Mouse (Mus musculus): ENCODE results near the gene Tnnt3.

Gene Tnnt3

GRCm38 (mm10) chr7:142476795-142477452, 21.7 kb upstream of the Tnnt3 start:
- DNase-seq (ENCODE audit: low spot score in 2 of 2) = no peak

DNA sequence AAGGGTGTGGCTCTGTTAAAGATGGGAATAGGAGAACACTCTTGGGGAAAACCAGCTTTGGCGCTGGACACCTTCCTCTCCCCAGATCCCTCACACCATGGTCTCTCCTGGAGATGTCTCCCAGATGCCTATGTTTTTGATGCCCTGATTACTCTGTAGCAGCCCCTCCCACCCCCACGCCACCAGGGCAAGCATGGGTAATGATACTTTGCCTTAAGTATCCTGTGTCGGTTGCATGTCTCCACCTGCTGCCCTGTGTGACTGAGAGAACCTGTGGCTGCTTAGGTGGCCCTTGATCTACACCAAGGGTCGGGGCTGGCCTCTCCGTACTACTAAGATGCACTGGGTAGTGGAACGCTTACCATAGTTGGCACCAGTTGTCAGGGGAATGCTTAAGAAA, 20.6 kb upstream of the Tnnt3 start:
- DNase-seq (ENCODE audit: low spot score in 2 of 2) = no peak

DNA sequence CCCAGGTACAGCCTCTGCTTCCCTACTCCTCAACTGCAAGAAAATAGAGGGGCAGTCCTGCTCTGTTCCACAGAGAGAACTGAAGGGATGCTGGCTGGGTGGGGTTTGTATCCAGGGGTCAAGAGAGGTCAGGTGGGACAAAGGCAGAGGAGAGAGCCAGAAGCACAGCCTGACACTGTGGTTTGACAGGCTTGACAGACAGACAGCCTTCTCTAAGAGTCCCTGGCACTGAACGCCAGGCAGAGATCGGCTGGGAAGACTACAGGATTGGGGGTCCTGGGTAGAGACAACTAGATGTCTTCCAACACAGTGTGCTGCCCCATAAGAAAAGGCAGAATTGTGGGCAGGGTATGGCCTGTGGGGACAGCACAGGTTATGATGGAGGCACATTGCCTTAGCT, 20.1 kb upstream of the Tnnt3 start:
- DNase-seq (ENCODE audit: low spot score in 2 of 2) = no peak

- no peak for DNase-seq (ENCODE audit: low spot score in 2 of 2)
These were observed 19.3 kb upstream of the Tnnt3 start for GRCm38 (mm10) chr7:142479307-142479706.

DNA sequence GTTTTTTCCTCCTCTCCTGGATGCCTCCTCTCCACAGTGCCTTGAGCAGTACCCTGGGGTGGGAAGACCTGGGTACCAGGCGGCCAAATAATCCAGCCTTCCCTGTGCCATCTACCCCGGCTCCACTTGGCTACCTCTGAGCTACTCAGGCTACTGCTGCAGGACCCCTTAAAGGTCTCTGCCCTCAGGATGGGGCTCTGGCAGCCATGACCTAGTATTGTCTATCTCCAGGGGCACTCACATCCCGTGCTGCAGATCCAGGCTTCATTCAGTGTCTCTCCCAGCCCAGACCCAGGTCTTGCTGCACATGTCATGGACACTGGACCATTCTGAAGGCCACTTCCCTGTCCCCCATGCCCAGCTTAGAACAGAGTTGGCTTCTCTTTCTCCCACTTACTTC, 18.8 kb upstream of the Tnnt3 start:
- no peak for DNase-seq (ENCODE audit: low spot score in 2 of 2)

GRCm38 (mm10) chr7:142480661-142481060, 18.0 kb upstream of the Tnnt3 start:
- DNase-seq (ENCODE audit: low spot score in 2 of 2) = no peak

- DNase-seq (ENCODE audit: low spot score in 2 of 2) = peak in 1 of 2 experiments; percentile 54
These were observed 17.5 kb upstream of the Tnnt3 start for GRCm38 (mm10) chr7:142481186-142481567.

DNA sequence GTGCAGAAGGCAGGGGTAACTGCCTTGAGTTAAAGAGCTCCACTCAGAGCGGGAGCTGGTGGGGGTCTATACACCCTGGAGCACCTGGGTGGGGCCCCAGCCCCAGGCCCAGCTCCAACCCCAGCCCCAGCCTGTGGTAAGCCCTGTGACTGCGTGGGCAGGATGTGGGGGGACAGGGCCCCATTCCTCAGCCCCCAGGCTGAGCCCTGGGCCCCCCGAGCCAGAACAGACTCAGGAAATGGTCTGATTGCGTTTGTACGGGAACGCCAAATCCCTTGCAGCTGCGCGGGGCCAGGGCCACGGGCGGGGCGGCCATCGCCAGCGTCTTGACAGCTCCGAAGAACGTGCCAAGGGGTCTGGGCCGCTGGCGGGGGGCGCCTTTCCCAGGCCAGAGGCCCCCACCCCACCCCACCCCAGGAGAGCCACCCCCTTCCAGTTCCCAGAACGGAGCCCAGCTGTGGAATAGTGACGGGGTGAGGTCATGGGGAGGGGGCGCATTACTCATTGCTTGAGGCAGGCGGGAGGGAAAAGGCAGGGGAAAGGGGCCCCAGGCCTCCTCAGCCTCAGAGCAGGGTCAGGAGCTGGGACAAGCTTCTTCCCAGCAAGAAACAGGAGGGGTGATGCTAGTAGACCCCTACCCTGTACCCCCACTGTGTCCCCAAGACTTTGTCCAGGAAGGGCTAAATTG, 16.9 kb upstream of the Tnnt3 start:
- DNase-seq (ENCODE audit: low spot score in 2 of 2) = peak; percentile 66 to 80

DNA sequence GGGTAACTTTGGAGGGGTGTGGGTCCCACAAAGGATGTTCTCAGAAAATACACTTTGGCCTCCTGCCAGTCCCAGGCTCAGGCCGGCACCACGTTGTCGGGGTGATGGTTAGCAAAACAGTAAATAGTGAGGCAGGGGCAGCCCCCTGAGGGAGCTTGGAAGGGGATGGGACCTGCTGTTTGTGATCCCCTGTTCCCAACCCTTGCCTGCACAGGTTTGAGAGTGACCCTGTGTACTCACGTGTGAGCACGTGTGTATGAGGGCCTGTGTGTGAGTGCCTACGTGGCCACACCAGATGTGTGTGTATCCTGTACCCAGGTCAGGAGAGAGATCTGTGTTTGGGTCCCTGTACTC, 16.4 kb upstream of the Tnnt3 start:
- DNase-seq (ENCODE audit: low spot score in 2 of 2) = no peak

DNA sequence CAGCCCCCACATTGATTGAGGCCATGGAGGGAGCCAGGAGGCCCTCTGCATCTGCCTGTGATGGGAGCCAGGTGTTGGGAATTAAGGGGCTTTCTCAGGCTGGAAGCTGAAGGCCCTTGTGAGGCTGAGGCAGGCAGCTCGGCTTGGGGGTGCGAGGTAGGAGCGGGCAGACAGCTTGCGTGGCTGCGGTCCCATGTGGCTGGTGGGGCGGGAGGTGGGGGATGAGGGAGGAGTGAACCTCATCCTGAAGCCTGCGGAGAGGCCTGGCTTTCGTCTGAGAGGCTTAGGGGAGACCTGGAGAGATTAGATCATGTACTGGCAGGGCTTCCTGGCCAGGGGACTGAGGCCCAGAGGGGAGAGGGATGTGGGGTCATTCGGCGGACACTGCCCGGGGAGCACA, 15.5 kb upstream of the Tnnt3 start:
- DNase-seq (ENCODE audit: low spot score in 2 of 2) = no peak

DNA sequence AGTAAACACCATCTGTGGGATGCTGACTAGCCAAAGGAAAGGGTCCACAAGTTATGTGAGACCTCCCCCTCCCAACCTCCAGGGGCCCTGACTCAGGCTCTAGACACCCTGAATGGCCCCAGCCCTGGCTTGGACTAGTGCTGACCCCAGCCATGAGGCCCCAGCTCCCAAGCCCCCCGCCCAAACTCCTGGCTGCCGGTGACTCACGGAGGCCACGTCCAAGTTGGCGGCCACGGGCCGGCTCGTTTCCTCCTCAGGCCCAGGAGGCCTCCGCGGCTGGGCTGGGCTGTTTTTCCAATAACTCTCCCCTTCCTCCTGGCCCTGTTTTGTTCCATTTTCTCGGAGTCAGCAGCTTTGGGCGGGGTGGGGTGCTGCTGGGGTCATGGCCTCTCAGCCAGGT, 13.9 kb upstream of the Tnnt3 start:
- DNase-seq (ENCODE audit: low spot score in 2 of 2) = no peak

DNA sequence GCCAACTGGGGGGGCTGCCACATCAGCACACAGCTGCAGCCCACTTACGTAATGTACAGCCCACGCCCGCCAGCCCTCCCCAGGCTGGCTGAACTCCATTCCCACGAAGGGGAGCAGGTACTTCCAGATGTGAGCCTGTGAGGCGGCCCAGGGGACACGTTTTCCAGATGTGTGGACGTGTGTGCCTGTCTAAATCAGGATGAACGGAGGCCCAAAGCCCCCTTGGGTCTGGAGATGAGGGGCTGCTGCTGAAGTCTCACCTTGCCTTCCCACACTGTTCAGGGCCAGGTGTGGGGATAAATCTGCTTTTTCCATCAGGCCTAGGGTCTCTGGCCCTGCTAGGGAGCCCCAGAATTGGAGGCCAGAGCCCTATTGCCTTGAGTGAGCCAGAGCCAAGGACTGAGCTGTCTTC, 11.9 kb upstream of the Tnnt3 start:
- DNase-seq (ENCODE audit: low spot score in 2 of 2) = no peak

- no peak for DNase-seq (ENCODE audit: low spot score in 2 of 2)
These were observed 11.2 kb upstream of the Tnnt3 start for GRCm38 (mm10) chr7:142487341-142487859.

GRCm38 (mm10) chr7:142488053-142488452, 10.6 kb upstream of the Tnnt3 start:
- DNase-seq (ENCODE audit: low spot score in 2 of 2) = no peak

DNA sequence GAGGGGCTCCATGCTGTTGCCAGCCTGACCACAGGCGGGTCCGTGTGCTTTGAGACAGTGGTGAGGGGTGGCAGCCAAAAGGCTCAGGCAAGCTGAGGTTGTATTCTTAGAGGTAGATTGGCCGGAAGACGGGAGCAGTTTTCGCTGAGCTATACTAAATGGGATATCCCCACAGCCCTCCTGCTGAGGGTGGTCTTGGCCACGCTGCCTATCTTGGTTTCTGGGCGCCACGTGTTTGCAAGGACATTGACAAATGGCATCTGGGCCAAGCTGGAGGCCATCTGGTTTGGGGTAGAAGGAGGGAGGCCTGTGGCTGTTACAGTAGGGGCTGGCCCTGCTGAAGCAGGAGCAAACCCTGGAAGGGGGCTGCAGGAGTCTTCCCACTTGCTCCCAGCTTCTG, 5.1 kb upstream of the Tnnt3 start:
- no peak for DNase-seq (ENCODE audit: low spot score in 2 of 2)

GRCm38 (mm10) chr7:142496158-142496557, 2.5 kb upstream of the Tnnt3 start:
- no peak for DNase-seq (ENCODE audit: low spot score in 2 of 2)

DNA sequence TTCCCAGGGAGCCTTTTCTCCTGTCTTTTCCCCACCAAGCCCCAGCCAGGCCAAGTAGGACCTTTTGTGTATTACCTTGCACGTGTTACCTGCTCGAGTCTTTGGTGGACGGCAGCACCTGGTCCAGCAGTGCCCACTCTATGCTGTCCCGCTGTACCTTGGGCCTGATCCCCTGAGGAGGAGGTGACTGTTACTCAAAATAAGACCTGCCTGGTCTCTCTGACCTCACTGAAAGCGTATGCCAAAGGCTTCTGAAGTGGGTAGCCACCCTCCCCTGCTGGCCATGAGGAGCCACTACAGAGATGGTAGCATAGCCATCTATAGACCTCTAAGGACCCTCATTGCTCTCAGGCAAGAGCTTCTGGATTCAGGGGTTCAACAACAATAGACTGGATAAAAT, 1.8 kb upstream of the Tnnt3 start:
- DNase-seq (ENCODE audit: low spot score in 2 of 2) = no peak

- DNase-seq (ENCODE audit: low spot score in 2 of 2) = no peak
These were observed 861 bp upstream of the Tnnt3 start for GRCm38 (mm10) chr7:142497775-142498174.

DNA sequence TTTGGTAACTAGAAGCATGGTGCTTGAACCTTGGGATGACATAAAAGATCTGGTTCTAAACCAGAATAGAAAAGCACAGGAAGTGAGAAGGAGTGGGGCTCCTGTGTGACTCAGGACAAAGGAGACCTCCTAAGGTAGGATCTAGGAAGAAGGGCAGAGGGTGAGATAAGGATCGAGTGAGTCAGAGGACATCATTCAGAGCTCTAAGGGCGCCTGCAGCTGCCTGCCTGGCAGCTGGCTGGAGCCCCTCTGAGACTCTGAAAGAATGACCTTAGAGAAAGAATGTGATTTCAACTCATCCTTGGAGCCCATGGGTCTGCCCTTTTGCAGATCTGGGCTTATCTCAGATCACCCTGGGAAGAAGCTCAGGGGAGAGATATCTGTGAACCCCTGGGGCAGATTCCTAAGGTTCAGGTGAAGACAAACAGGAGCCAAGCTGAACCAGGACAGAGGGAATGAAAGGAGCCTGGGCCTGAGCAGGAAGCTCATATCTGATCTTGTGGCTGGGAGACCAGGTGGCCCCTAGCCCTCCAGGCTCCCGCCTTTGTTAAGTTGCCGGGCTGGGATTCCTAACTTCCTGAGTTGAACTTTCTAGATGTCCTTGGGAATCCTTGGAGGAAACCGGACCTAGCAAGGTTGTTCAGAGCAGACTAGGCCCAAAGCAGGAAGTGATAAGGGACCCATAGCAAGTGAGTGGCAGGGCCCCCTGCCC, 530 bp downstream of the Tnnt3 start:
- DNase-seq (ENCODE audit: low spot score in 2 of 2) = no peak

DNA sequence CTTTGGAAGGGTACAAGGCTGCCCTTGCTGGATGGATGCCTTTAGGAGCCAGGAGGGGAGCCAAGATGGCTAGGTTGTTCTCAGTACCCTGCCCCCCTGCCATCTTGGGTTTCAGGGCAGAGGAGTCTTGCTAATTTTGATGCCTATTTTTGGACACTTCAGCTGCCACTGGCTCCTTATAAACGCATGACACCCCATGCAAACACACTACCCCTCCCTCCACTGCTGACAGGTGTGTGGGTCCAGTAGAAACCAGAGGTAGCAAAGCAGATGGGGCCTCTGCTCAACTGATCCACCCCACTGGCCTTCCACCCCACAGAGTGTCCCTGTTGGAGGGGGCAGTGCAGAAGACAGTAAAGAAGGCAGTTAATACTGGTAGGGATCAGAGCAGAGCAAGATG, 1.4 kb downstream of the Tnnt3 start:
- no peak for DNase-seq (ENCODE audit: low spot score in 2 of 2)

GRCm38 (mm10) chr7:142503206-142503605, 4.6 kb downstream of the Tnnt3 start:
- DNase-seq (ENCODE audit: low spot score in 2 of 2) = no peak

DNA sequence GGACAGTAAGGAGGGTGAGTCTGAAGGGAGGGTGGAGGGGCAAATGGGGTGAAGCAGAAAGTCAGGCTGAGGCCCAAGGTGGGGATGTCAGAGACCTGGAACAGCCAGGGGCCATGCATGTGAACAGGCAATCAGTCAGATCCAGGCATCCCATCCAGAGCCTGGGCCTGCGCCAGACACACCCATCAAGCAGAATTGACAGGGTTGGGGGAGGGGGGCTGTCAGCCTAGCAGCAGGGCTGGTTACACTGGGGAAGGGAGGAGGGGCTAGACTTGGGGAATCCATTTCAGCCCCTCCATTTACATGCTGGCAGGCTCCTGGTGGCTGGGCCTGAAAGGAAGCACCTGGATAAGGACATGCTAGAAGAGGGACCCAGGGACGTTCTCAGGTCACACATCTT, 7.3 kb downstream of the Tnnt3 start:
- DNase-seq (ENCODE audit: low spot score in 2 of 2) = no peak

DNA sequence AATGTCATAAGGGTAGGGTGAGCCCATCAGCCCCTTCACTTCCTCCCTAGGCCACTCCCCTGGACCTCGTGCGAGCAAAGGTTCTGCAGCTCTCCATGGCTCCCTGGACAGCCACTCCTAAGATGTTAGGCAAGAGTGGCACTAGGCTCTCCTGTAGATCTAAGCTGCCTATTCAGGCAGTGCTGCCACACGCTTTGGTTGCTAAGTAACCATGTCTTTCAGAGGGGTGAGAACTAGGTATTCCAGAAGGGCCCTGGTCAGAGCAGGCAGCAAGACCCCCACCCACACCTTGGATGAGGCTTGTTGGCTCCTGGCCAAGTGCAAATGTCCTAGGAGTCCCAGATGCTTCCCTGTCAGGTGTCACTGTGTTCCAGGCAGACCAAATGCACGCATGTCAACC, 7.9 kb downstream of the Tnnt3 start:
- no peak for DNase-seq (ENCODE audit: low spot score in 2 of 2)
